Mouse (Mus musculus): ENCODE data around the gene Coro6. TPM values are rescaled to one million over a fixed set of nuclear protein-coding genes. Genes with fewer than 3 reads are reported as not detected.

Gene Coro6
- polyA plus RNA-seq, 1 experiment from 2014 or later: 0.06 TPM

DNA sequence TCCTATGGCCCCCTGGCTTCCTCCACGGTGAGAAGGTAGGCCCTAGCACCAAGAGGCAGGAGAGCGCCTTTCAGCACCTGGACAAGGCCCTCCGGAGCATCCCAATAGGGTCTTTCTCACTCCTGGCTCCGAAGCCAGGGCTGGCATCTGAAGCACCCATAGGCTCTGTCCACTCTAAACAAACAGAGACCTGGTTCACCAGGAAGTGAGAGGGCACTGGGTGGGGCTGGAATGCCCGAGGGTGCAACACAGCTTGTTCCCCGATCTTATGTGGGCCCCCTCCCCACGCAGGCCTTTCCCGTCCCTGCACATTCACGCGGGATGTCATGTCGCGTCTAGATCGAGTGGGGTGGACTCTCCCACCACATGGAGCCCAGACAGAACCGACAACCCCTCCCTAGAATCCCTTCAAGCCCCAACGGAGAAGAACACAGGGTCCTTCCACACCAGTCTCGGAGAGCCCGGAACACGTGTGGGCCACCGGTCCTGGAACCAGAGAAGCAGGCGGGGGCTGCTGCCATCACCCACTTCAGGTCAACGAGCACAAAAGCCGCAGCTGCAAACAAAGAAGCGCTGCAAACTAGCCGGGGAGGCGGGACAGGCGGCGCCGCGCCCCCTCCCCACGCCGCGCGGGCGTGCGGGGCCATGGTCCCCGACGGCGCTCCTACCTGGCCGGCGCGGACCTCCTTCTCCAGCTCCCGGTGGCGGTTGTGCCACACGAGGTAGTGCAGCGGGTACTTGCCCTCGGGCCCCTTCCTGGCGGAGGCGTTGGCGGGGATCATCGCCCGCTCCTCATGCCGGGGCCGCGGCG is 26.8 kb downstream of the Coro6 start:
- peak overlapping the region; percentile 94 for H3K4me2 ChIP-seq (ENCODE audit: low read length)
- H3K36me3 ChIP-seq (ENCODE audit: control insufficient read depth, insufficient read depth, low read length): no peaks in the 10 kb centered on the region
- H3K27ac ChIP-seq (ENCODE audit: low read depth, low read length): peak overlapping the region; percentile 94
- peak overlapping the region; percentile 98 for H3K9ac ChIP-seq (ENCODE audit: low read length)
- H3K4me3 ChIP-seq (ENCODE audit: low read depth, low read length): peak overlapping the region; percentile 92
- ATAC-seq (no peak), DNase-seq (ENCODE audit: low spot score) (peak; percentile 58)
- H3K4me1 ChIP-seq (ENCODE audit: control insufficient read depth, insufficient read depth, low read length): peaks cover 61% of the 10 kb centered on the region
- H3K9me3 ChIP-seq (replicated peaks; ENCODE audit: control insufficient read depth, low read length): no peaks in the 10 kb centered on the region
- 2% methylated on average over 44 of the region's 55 CpGs for WGBS
- no peaks in the 10 kb centered on the region for H3K27me3 ChIP-seq (replicated peaks; ENCODE audit: control insufficient read depth, insufficient read depth, low read length)

DNA sequence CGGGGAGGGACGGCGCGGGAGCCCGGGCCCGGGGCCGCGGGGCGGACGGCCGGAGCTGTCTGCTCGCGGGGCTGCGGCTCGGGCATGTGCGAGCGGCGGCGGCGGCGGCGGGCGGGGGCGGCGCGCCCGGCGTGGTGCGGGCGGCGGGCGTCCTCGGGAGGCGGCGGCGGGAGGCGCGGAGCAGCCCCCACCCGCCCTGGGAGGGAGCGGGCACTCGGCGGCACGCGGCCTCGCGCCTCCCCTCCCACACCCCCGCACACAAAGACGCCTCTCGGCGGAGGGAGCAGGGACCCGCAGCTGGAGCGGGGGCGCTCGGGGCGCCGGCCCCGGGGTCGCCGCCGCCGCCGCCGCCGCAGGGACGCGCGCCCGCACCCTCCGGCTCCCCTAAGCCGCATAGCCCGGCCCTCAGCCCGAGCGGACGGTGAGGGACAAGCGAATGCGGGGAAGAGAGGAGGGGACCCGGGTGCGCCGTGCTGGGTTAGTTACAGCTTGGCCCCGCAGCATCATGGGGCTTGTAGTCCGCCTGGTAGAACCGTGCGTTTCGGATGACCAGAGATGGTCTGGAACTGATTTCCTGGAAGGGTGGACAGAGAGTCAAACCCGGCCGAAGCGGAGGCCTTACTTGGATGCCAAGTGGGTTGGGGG is 27.5 kb downstream of the Coro6 start, which contains the start of gene Ankrd13b:
Ankrd13b (minus strand) TSS at position 88 of the 645 bp plus-strand sequence.
- Histone ChIP-seq H3K9ac (ENCODE audit: low read length) (peak within 1 kb of the TSS; percentile 98), H3K27ac (ENCODE audit: low read depth, low read length) (peak within 1 kb of the TSS; percentile 94), H3K27me3 (replicated peaks; ENCODE audit: control insufficient read depth, insufficient read depth, low read length) (no peaks in the 10 kb centered on the region), H3K4me1 (ENCODE audit: control insufficient read depth, insufficient read depth, low read length) (peaks cover 63% of the 10 kb centered on the region), H3K9me3 (replicated peaks; ENCODE audit: control insufficient read depth, low read length) (no peaks in the 10 kb centered on the region), H3K4me3 (ENCODE audit: low read depth, low read length) (peak within 1 kb of the TSS; percentile 92), H3K36me3 (ENCODE audit: control insufficient read depth, insufficient read depth, low read length) (no peaks in the 10 kb centered on the region), H3K4me2 (ENCODE audit: low read length) (peak within 1 kb of the TSS; percentile 94)
- 0% methylated on average over 32 of the region's 87 CpGs for WGBS
- ATAC-seq (peak; percentile 60), DNase-seq (ENCODE audit: low spot score) (peak; percentile 90)

DNA sequence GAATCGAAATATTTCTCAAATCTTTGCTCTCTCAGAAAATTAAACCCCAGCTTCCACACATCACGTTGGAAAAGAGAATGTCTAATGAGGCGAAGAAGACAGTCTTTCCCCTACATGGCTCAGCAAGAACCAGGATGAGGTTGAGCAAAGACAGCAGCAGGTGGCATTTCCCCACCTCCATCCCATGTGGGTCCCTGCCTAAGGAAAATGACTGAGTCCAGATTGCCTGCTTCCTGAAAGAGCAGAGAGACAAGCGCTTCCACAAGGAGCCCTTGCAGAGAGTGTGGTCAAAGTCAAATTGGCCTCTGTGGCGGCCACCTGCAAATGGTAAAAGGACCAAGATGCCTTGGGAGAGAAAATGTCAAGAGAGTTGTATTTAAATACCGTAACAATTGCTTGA is 28.2 kb downstream of the Coro6 start:
- H3K4me3 ChIP-seq (ENCODE audit: low read depth, low read length): peak overlapping the region; percentile 92
- peaks cover 63% of the 10 kb centered on the region for H3K4me1 ChIP-seq (ENCODE audit: control insufficient read depth, insufficient read depth, low read length)
- DNase-seq (ENCODE audit: low spot score): no peak
- no peaks in the 10 kb centered on the region for H3K9me3 ChIP-seq (replicated peaks; ENCODE audit: control insufficient read depth, low read length)
- no peak for ATAC-seq
- no peaks in the 10 kb centered on the region for H3K27me3 ChIP-seq (replicated peaks; ENCODE audit: control insufficient read depth, insufficient read depth, low read length)
- peak overlapping the region; percentile 94 for H3K4me2 ChIP-seq (ENCODE audit: low read length)
- H3K9ac ChIP-seq (ENCODE audit: low read length): peak overlapping the region; percentile 98; the same call in 1 of the 2 replicates
- no peaks in the 10 kb centered on the region for H3K36me3 ChIP-seq (ENCODE audit: control insufficient read depth, insufficient read depth, low read length)
- WGBS: 71% methylated on average over 6 of the region's 6 CpGs
- H3K27ac ChIP-seq (ENCODE audit: low read depth, low read length): peak overlapping the region; percentile 91; the same call in 1 of the 2 replicates

DNA sequence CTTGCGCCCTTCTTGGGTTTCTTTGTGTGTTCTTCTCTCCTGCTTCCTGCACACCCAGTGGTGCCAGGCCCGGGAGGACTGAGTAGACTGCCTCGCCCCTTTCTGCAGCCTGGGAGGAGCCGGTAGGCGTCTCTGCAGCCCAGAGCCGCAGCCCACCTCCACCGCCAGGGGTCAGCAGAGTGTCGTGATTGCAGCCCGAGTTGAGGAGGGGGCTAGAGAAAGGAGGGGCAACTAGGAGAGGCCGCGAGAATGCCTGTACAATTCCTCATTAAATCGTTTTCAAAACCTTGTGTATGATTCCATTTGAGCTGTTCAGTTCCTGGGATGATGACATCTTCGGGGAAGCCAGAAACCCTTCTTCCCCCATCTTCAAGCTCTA is 28.9 kb downstream of the Coro6 start:
- Histone ChIP-seq H3K9ac (ENCODE audit: low read length) (peak overlapping the region; percentile 96; the same call in 1 of the 2 replicates), H3K4me2 (ENCODE audit: low read length) (peak overlapping the region; percentile 94), H3K27ac (ENCODE audit: low read depth, low read length) (peak overlapping the region; percentile 91), H3K4me1 (ENCODE audit: control insufficient read depth, insufficient read depth, low read length) (peaks cover 60% of the 10 kb centered on the region), H3K27me3 (replicated peaks; ENCODE audit: control insufficient read depth, insufficient read depth, low read length) (no peaks in the 10 kb centered on the region), H3K9me3 (replicated peaks; ENCODE audit: control insufficient read depth, low read length) (no peaks in the 10 kb centered on the region), H3K4me3 (ENCODE audit: low read depth, low read length) (peak overlapping the region; percentile 92), H3K36me3 (ENCODE audit: control insufficient read depth, insufficient read depth, low read length) (no peaks in the 10 kb centered on the region)
- under 1% methylated on average over 13 of the region's 13 CpGs for WGBS
- ATAC-seq: peak; percentile 78
- DNase-seq (ENCODE audit: low spot score): peak; percentile 97

DNA sequence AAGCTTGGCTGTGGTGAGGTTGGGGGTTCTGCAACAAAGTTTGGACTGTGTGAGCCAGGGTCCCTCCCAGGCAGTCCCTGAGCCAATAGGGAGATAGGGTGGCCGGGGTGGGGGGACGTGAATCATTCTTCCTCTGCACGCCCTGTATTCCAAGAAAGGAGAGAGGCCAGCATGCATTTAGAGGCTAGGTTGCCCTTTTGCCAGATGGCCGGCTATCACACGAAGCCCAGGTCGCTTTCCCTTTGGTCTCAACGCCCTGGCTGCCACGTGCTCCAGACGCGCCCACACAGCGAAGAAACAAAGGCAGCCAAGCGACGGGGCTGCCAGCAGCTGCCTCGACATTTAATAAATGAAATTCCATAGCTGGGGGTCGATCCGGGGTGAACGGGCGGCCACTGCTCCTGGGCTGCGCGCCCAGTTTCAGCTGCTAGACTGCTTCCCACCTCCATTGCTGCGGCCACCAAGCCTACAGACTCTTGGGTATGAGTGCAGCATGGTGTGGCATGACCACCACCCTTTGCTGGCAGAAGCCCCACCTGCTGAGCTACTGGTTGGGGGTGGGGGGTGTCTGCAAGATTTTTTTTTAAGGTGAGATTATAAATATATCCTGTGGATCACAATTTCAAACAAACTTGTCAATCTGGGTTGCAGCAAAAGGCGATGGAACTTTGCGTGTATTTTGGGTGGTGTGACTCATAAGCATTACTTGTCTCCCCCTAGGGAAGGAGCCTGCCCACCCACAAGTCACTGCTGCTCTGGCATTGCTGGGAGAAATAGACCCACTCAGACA is 29.5 kb downstream of the Coro6 start:
- Histone ChIP-seq H3K27me3 (replicated peaks; ENCODE audit: control insufficient read depth, insufficient read depth, low read length) (no peaks in the 10 kb centered on the region), H3K9ac (ENCODE audit: low read length) (peak overlapping the region; percentile 96), H3K4me1 (ENCODE audit: control insufficient read depth, insufficient read depth, low read length) (peaks cover 54% of the 10 kb centered on the region), H3K4me3 (ENCODE audit: low read depth, low read length) (peak overlapping the region; percentile 92), H3K36me3 (ENCODE audit: control insufficient read depth, insufficient read depth, low read length) (no peaks in the 10 kb centered on the region), H3K9me3 (replicated peaks; ENCODE audit: control insufficient read depth, low read length) (no peaks in the 10 kb centered on the region), H3K4me2 (ENCODE audit: low read length) (peak overlapping the region; percentile 94), H3K27ac (ENCODE audit: low read depth, low read length) (peak overlapping the region; percentile 91)
- peak; percentile 65 for ATAC-seq
- 0% methylated on average over 23 of the region's 23 CpGs for WGBS
- no peak for DNase-seq (ENCODE audit: low spot score)

DNA sequence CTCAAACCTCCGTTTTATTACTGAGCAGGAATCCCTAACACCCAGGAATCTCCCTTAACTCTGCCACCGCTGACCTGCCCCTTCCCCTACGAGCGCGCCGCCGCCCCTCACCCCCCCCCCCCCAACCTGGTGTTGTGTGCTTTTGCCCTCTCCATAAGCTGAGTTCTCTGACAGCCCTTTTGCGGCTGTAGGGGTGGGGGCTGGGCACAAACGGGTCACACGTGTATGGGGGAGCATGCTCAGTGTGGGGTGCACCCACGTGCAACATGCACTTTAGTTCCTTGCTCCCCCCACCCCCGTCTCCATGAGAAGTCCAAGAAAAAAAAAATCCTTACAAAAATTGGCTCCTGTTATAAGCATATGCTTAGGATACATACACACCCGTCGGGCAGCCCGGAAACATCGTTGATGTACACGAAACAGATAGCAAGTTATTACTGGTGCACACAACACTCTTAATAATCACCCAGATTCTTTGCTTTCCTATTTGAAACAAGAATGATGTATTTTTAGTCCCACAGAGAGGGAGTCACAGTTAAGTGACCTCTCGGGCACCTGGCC is 30.2 kb downstream of the Coro6 start:
- peak overlapping the region; percentile 96 for H3K9ac ChIP-seq (ENCODE audit: low read length)

DNA sequence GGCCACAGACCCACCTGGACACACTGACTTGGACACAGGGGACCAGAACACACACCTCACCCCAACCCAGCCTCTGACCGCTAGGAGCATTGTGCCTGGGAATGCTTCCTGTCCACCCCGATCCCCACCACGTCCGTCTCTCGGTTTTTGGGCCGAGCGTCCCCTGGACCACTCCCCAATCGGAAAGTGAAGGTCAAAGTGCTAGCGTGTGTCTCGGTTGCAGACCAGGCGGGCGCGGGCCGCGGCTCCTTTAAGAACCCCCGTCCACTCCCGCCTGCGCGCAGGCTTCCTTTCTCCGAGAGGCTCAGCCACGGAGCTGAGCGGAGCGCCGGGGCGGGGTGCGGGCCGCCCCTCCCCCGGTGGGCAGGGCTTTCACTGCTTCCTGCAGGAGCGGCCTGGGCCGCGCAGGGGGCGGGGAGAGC is 30.7 kb downstream of the Coro6 start:
- DNase-seq (ENCODE audit: low spot score) (peak; percentile 97), ATAC-seq (peak; percentile 69)
- H3K27me3 ChIP-seq (replicated peaks; ENCODE audit: control insufficient read depth, insufficient read depth, low read length): no peaks in the 10 kb centered on the region
- H3K4me1 ChIP-seq (ENCODE audit: control insufficient read depth, insufficient read depth, low read length): peaks cover 42% of the 10 kb centered on the region
- H3K9me3 ChIP-seq (replicated peaks; ENCODE audit: control insufficient read depth, low read length): no peaks in the 10 kb centered on the region
- peak overlapping the region; percentile 92 for H3K4me3 ChIP-seq (ENCODE audit: low read depth, low read length)
- H3K27ac ChIP-seq (ENCODE audit: low read depth, low read length): peak overlapping the region; percentile 91
- WGBS: under 1% methylated on average over 28 of the region's 32 CpGs
- peak overlapping the region; percentile 94 for H3K4me2 ChIP-seq (ENCODE audit: low read length)
- H3K36me3 ChIP-seq (ENCODE audit: control insufficient read depth, insufficient read depth, low read length): no peaks in the 10 kb centered on the region
- peak overlapping the region; percentile 96 for H3K9ac ChIP-seq (ENCODE audit: low read length)

More for the DNA sequence above, 30.2 kb downstream of the Coro6 start:
- Histone ChIP-seq H3K27me3 (replicated peaks; ENCODE audit: control insufficient read depth, insufficient read depth, low read length) (no peaks in the 10 kb centered on the region), H3K9me3 (replicated peaks; ENCODE audit: control insufficient read depth, low read length) (no peaks in the 10 kb centered on the region), H3K27ac (ENCODE audit: low read depth, low read length) (peak overlapping the region; percentile 91), H3K36me3 (ENCODE audit: control insufficient read depth, insufficient read depth, low read length) (no peaks in the 10 kb centered on the region), H3K4me1 (ENCODE audit: control insufficient read depth, insufficient read depth, low read length) (peaks cover 47% of the 10 kb centered on the region), H3K4me2 (ENCODE audit: low read length) (peak overlapping the region; percentile 94), H3K4me3 (ENCODE audit: low read depth, low read length) (peak overlapping the region; percentile 92)
- ATAC-seq (no peak), DNase-seq (ENCODE audit: low spot score) (peak; percentile 46)
- 3% methylated on average over 18 of the region's 18 CpGs for WGBS
